Mouse (Mus musculus): ENCODE measurements around the gene Timp4. TPM values are rescaled to one million over a fixed set of nuclear protein-coding genes. Genes with fewer than 3 reads are reported as not detected.

The Timp4 gene
- polyA plus RNA-seq, 1 experiment: not detected

DNA sequence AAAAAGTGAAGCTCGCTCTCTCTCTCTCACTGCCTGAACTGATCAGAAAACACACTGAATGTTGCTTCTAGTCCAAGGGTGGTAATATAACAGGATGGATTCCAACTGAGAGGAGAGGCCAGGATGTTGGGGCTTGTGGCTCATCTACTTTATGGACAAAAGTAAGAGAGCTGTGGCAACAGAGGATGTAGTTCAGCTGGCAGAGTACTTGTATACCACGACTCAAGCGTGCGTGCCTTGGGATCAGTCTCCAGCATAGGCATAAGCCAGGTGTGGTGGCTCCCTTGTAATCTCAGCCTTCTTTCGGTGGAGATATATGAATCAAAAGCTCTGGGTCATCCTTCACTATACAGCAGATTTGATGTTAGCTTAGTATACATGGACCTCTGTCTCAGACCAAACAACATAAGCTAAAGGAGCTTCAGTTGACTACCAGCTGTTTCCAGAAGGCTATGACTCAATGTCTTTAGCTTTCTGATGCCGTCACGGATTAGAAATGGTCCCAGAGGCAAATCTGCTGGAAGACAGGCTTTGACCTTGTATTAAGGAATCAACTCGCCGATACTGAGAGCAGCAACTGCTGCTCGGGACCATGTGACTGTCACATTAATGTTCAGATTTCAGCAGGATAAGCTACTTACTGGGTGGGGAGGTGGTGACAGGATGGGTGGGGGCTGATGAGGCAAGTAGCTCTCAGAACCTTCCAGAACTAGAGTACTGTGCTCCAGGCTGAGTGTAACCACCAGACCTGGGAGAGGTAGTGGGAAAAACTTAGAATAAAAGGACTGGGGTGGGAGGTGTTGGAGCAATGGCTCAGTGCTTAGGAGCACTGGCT is 16.8 kb upstream of the Timp4 start:
- Histone ChIP-seq H3K27ac (ENCODE audit: insufficient read depth, low read length) (no peak overlapping the region), H3K4me3 (ENCODE audit: low read depth, low read length) (no peak overlapping the region), H3K36me3 (ENCODE audit: control insufficient read depth, insufficient read depth, low read length, poor library complexity, severe bottlenecking) (no peaks in the 10 kb centered on the region), H3K9ac (ENCODE audit: low read depth, poor library complexity, severe bottlenecking) (no peak overlapping the region), H3K9me3 (replicated peaks; ENCODE audit: control insufficient read depth, insufficient read depth, low read length, poor library complexity, severe bottlenecking) (no peaks in the 10 kb centered on the region), H3K27me3 (ENCODE audit: control insufficient read depth, insufficient read depth, low read length, poor library complexity, severe bottlenecking) (no peaks in the 10 kb centered on the region), H3K4me1 (ENCODE audit: control insufficient read depth, insufficient read depth, low read length) (no peaks in the 10 kb centered on the region)
- no peak for TF ChIP-seq CTCF (IDR thresholded peaks at IDR 0.05; ENCODE audit: low read depth, low read length)
- TF ChIP-seq POLR2A (IDR thresholded peaks at IDR 0.05; ENCODE audit: insufficient read depth, low read length): no peak
- no peak for TF ChIP-seq EP300 (IDR thresholded peaks at IDR 0.05; ENCODE audit: insufficient read depth, low read depth, low read length)

DNA sequence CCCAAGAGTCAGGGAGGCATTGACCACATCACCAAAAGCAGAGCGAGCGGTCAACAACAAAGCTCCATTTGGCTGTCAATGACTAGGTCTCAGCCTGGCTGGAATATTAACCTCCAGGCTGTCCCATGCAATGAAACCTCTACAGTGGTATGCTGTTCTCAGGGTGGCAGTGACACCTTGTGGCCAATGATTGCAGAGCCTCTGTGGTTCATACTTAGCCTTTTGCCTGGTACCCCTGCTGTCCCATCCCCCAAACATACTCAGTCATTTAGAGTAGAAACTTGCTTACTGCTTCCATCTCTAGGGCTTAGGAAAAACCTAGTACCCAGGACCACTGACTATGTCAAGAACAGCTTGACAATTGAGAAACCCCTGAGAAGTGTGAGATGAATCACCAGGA is 15.9 kb upstream of the Timp4 start:
- H3K36me3 ChIP-seq (ENCODE audit: control insufficient read depth, insufficient read depth, low read length, poor library complexity, severe bottlenecking): no peaks in the 10 kb centered on the region
- no peaks in the 10 kb centered on the region for H3K27me3 ChIP-seq (ENCODE audit: control insufficient read depth, insufficient read depth, low read length, poor library complexity, severe bottlenecking)
- H3K9ac ChIP-seq (ENCODE audit: low read depth, poor library complexity, severe bottlenecking): no peak overlapping the region
- no peak overlapping the region for H3K4me3 ChIP-seq (ENCODE audit: low read depth, low read length)
- H3K4me1 ChIP-seq (ENCODE audit: control insufficient read depth, insufficient read depth, low read length): no peaks in the 10 kb centered on the region
- no peaks in the 10 kb centered on the region for H3K9me3 ChIP-seq (replicated peaks; ENCODE audit: control insufficient read depth, insufficient read depth, low read length, poor library complexity, severe bottlenecking)
- no peak overlapping the region for H3K27ac ChIP-seq (ENCODE audit: insufficient read depth, low read length)
- TF ChIP-seq POLR2A (IDR thresholded peaks at IDR 0.05; ENCODE audit: insufficient read depth, low read length): no peak
- TF ChIP-seq CTCF (IDR thresholded peaks at IDR 0.05; ENCODE audit: low read depth, low read length): peak; percentile 81

DNA sequence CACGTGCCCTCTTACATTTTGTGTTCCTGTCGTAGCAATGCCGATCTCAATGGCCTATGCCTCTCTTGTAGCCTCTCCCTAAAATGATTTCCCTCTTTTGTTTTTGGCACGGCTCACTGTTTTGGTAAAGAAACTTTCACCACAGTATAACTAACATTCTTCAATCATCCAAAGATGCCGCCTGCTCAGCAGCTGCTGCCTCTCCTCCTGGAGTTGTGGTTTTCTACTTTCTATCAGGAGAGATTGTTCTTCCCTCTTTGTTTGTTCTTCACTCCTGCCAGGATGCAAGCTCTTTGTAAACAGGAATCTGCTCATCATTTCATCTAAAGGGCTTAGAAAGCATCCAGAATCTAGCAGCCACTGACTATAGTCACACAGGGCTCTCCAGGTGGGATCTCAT is 14.8 kb upstream of the Timp4 start:
- H3K27me3 ChIP-seq (ENCODE audit: control insufficient read depth, insufficient read depth, low read length, poor library complexity, severe bottlenecking): no peaks in the 10 kb centered on the region
- no peaks in the 10 kb centered on the region for H3K36me3 ChIP-seq (ENCODE audit: control insufficient read depth, insufficient read depth, low read length, poor library complexity, severe bottlenecking)
- H3K4me1 ChIP-seq (ENCODE audit: control insufficient read depth, insufficient read depth, low read length): no peaks in the 10 kb centered on the region
- H3K4me3 ChIP-seq (ENCODE audit: low read depth, low read length): no peak overlapping the region
- no peak overlapping the region for H3K9ac ChIP-seq (ENCODE audit: low read depth, poor library complexity, severe bottlenecking)
- H3K27ac ChIP-seq (ENCODE audit: insufficient read depth, low read length): no peak overlapping the region
- no peak for TF ChIP-seq POLR2A (IDR thresholded peaks at IDR 0.05; ENCODE audit: insufficient read depth, low read length)
- TF ChIP-seq CTCF (IDR thresholded peaks at IDR 0.05; ENCODE audit: low read depth, low read length): no peak
- no peak for TF ChIP-seq EP300 (IDR thresholded peaks at IDR 0.05; ENCODE audit: insufficient read depth, low read depth, low read length)
- no peaks in the 10 kb centered on the region for H3K9me3 ChIP-seq (replicated peaks; ENCODE audit: control insufficient read depth, insufficient read depth, low read length, poor library complexity, severe bottlenecking)

DNA sequence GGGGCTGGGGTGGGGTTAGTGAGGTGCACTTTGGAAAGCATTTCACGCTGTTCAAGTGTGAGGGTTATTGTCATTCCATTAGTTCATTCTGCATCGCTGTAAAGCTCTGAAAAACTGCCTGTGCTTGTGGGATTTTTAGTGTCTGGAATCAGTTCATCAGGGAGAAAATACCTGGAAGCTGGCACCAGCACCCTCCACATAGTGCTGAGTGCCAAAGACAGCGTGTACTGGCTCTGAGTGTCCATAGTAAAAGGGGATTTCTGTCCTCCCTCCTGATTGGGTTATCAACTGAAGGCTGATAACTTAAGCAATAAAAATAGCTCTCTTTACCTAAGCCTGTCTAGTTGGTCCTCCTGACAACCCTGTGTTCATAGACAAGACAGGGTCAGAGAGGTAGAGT is 8.5 kb upstream of the Timp4 start:
- no peak for TF ChIP-seq POLR2A (IDR thresholded peaks at IDR 0.05; ENCODE audit: insufficient read depth, low read length)
- no peak for TF ChIP-seq EP300 (IDR thresholded peaks at IDR 0.05; ENCODE audit: insufficient read depth, low read depth, low read length)
- TF ChIP-seq CTCF (IDR thresholded peaks at IDR 0.05; ENCODE audit: low read depth, low read length): no peak
- Histone ChIP-seq H3K9me3 (replicated peaks; ENCODE audit: control insufficient read depth, insufficient read depth, low read length, poor library complexity, severe bottlenecking) (no peaks in the 10 kb centered on the region), H3K4me1 (ENCODE audit: control insufficient read depth, insufficient read depth, low read length) (no peaks in the 10 kb centered on the region), H3K9ac (ENCODE audit: low read depth, poor library complexity, severe bottlenecking) (no peak overlapping the region), H3K4me3 (ENCODE audit: low read depth, low read length) (no peak overlapping the region), H3K27me3 (ENCODE audit: control insufficient read depth, insufficient read depth, low read length, poor library complexity, severe bottlenecking) (no peaks in the 10 kb centered on the region; the same call in 1 of the 2 replicates), H3K27ac (ENCODE audit: insufficient read depth, low read length) (no peak overlapping the region), H3K36me3 (ENCODE audit: control insufficient read depth, insufficient read depth, low read length, poor library complexity, severe bottlenecking) (no peaks in the 10 kb centered on the region)

GRCm38 (mm10) chr6:115255171-115255570 is 3.2 kb upstream of the Timp4 start:
- H3K27me3 ChIP-seq (ENCODE audit: control insufficient read depth, insufficient read depth, low read length, poor library complexity, severe bottlenecking): no peaks in the 10 kb centered on the region
- no peaks in the 10 kb centered on the region for H3K4me1 ChIP-seq (ENCODE audit: control insufficient read depth, insufficient read depth, low read length)
- no peaks in the 10 kb centered on the region for H3K9me3 ChIP-seq (replicated peaks; ENCODE audit: control insufficient read depth, insufficient read depth, low read length, poor library complexity, severe bottlenecking)
- no peaks in the 10 kb centered on the region for H3K36me3 ChIP-seq (ENCODE audit: control insufficient read depth, insufficient read depth, low read length, poor library complexity, severe bottlenecking)
- H3K9ac ChIP-seq (ENCODE audit: low read depth, poor library complexity, severe bottlenecking): no peak overlapping the region
- H3K4me3 ChIP-seq (ENCODE audit: low read depth, low read length): no peak overlapping the region
- TF ChIP-seq CTCF (IDR thresholded peaks at IDR 0.05; ENCODE audit: low read depth, low read length): no peak
- H3K27ac ChIP-seq (ENCODE audit: insufficient read depth, low read length): no peak overlapping the region

DNA sequence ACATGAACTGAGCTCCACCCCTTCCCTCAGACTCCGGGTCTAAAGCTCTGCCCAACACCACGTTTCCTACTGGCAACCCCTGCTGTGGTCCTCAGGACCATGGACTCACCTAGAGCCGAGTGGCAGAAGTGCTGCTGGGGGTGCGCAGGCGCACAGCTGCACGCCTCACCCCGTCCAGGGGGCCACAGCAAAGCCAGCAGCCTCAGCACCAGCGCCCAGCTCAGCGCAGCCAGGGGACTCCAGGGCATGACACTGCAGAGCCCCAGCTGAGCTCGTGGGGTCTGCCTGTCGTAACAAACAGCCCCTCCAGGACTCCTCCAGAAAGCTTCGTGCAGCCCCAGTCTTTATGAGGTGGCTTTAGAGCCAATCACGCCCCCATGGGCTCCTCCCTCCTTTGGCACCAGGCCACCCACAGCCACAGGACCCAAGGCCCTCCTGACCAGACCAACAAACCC is 447 bp downstream of the Timp4 start:
- H3K27ac ChIP-seq (ENCODE audit: insufficient read depth, low read length): no peak overlapping the region
- TF ChIP-seq EP300 (IDR thresholded peaks at IDR 0.05; ENCODE audit: insufficient read depth, low read depth, low read length) (no peak), POLR2A (IDR thresholded peaks at IDR 0.05; ENCODE audit: insufficient read depth, low read length) (no peak), CTCF (IDR thresholded peaks at IDR 0.05; ENCODE audit: low read depth, low read length) (no peak)
- H3K4me3 ChIP-seq (ENCODE audit: low read depth, low read length): no peak overlapping the region
- H3K9ac ChIP-seq (ENCODE audit: low read depth, poor library complexity, severe bottlenecking): no peak overlapping the region
- H3K9me3 ChIP-seq (replicated peaks; ENCODE audit: control insufficient read depth, insufficient read depth, low read length, poor library complexity, severe bottlenecking): no peaks in the 10 kb centered on the region
- no peaks in the 10 kb centered on the region for H3K36me3 ChIP-seq (ENCODE audit: control insufficient read depth, insufficient read depth, low read length, poor library complexity, severe bottlenecking)
- no peaks in the 10 kb centered on the region for H3K4me1 ChIP-seq (ENCODE audit: control insufficient read depth, insufficient read depth, low read length)
- H3K27me3 ChIP-seq (ENCODE audit: control insufficient read depth, insufficient read depth, low read length, poor library complexity, severe bottlenecking): no peaks in the 10 kb centered on the region

Data from ES-Bruce4 (cell line).